Mouse (Mus musculus): ENCODE results near the gene Polr3a.

DNA sequence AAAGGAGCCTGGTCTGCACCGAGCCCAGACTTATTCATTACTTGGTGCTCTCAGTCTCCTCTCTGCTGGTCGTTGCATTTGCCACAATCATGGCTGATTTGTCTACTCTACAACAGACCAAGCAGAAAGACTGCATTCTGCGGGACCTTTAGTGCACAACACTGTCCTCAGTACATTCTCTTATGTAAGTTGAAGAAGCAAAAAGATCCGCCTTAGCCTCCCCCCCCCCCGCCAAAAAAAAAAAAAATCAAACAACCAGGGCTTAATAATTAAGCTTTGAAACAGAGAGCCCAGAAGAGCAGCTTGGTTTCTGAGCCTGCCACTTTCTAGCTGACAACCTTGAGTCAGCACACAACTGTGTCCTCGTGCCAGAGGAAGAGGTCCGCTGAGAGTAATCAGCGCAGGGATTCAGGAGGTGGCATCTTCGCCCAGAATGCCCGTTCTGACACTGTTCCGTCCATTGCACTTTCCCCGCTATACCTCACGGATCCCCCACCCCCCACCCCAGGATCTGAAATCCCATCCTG lies 554 bp downstream of the Polr3a start:
- TF ChIP-seq CTCF (IDR thresholded peaks at IDR 0.05; ENCODE audit: borderline replicate concordance, extremely low read depth, insufficient read depth, insufficient read length) (no peak), POLR2A (IDR thresholded peaks at IDR 0.05; ENCODE audit: borderline replicate concordance, extremely low read depth, insufficient read depth, insufficient read length, poor library complexity, severe bottlenecking) (no peak)

All from brain, embryonic 14.5 days (tissue).